Mouse (Mus musculus): ENCODE measurements around the gene Spg11.
A peak's percentile ranks its signal among the peaks of the same experiment; 100 is the strongest.
"Not testable (repeated sequence)": the region's sequence is repeated elsewhere in the genome, so short reads cannot be mapped to it uniquely, and the experiment has no call there.

Spg11 gene

DNA sequence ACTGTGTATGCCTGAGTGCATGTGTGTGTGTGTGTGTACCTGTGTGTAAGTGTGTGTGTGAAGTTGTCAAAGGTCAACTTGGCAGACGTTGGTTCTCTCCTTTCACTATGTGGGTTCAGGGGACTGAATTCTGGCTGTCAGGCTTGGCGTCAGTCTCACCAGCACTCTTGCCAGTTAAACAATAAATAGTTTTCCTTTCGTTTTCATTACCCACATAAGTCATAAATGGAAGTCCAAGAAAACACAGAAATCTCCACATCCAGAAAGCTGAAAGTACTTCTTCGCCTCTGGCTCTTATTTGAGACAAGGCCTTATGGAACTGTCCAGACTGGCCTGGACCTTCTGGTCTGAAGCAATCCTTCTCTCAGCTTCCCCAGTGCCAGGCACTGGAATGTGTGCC lies 27.6 kb upstream of the Spg11 start:
- DNase-seq (ENCODE audit: low spot score in 2 of 2) = no peak

DNA sequence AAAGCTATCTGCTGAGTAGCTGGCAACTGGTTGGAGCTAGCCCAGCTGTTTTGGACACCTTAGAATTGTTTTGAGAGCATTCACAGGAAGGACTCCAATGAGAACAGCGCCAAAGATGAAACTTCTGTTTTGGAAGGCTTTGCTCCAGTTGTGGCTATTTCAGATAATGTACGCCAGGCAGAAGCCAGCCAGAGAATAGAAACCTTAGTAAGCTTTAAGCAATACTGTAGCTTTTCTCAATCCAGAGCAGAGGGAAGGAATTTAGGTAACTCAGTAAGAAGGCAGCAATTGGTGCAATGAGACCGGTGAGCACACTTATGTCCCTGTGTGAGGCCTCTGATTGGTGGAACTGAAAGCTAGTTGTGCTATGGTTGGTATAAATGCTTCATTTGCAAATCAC lies 24.9 kb upstream of the Spg11 start:
- DNase-seq (ENCODE audit: low spot score in 2 of 2) = no peak

DNA sequence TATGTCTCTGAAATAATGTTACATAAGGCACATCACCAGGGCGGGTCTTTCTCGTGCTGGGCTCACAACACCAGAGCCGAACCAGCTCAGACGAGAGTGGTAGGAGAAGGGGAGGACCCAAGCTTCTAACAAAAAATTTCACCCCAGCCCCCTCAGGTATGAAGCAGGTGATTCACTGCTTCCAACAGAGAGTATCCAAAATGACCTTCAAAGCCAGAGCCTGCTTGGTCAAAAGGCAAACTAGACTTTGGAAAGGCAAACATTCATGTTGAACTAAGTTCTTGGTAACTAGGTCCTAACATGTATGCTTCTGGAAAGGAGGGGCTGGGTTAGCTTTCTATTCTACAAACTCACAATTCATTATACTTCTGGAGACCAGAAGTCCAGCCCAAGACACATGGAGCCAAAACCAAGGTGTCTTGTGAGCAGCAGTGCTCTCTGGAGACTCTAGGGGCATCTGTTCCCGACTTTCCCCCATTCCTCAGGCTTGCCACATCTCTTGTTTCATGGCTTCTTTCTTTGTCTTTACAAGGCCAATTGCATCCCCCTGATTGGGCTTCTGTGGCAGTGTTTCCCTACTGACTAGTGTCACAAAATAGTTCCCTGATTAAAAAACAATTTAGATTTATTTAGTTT lies 23.3 kb upstream of the Spg11 start:
- no peak for DNase-seq (ENCODE audit: low spot score in 2 of 2)

DNA sequence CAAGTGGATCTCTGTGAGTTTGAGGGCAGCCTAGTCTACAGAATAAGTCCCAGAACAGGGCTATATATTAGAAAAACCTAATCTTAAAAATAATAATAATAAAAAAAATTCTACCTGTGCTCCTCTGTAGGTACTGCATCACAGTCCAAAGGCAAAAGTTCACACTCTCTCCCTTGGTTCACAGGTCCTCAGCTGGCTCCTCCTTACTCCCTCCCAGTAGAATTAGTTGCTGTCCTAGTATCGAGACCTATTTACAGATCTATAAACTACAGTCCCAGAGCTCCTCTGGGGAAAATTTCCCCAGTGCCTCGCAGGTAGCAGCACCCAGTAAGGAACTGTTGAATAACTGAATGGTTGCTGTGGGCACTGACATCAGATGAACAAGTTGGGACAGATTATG lies 22.6 kb upstream of the Spg11 start:
- DNase-seq (ENCODE audit: low spot score in 2 of 2) = no peak

DNA sequence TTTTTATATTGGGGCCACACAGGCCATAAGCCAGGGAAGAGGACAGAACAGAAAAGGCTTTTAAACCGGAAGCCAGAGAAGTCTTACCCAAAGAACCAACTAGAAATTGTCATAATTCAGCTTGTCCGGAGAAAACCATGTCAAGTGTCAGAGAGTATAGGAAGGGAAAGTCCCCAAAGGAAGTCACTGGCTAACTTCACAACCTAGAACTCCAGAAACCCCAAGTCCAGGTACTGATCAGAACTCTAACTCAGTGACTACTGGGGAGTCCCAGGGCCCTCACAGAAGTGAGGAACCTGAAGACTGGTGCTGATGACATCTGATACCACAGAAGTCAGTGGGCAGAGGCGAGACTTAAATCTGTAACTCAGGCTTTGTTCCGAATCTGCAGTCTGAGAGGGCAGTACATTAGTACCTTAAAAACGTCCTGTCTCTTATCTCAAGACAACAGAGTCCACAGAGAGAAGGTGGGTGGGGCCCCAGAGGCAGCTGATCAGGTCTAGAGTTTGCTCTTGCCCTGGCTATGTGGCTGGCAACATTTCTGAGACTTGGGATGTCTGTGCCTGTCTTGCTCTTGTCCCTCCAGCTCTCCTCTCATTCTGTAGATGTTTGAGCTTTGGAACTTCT lies 19.8 kb upstream of the Spg11 start:
- no peak for DNase-seq (ENCODE audit: low spot score in 2 of 2)

DNA sequence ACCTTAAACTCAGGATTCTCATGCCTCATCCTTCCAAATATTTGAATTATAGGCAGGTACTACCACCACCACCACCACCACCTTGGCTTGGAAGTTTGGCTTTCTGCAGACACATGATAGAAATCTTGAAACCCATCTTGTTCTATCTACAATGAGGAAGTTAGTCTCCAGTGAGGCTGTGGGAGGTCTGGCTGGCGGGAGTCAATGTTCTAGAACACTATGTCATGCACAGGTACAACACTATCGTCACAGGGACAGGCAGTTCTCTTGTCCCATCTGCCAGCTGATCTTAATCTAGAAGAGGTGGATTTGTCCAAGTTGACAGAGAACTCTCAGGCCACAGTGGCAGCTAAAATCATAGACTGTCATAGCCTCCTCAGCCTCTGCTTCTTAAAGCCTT lies 14.4 kb upstream of the Spg11 start:
- DNase-seq (ENCODE audit: low spot score in 2 of 2) = no peak

DNA sequence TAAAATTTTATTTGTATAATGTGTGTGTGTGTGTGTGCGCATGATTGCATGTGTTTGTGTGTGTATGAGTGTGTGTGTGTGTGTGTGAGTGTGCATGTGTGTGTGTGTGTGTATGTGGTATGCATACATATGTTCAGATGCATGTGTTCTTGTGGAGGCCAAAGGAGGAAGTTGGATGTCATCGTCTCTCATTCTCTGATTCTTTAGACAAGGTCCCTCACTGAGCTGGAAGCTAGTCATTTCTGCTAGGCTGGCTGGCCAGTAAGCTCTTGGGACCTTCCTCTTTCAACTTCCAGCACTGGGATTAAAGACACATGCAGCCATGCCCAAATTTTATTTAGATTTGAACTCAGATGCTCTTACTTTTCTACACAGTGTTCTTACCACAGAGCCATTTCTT lies 13.9 kb upstream of the Spg11 start:
- DNase-seq (ENCODE audit: low spot score in 2 of 2) = no peak

DNA sequence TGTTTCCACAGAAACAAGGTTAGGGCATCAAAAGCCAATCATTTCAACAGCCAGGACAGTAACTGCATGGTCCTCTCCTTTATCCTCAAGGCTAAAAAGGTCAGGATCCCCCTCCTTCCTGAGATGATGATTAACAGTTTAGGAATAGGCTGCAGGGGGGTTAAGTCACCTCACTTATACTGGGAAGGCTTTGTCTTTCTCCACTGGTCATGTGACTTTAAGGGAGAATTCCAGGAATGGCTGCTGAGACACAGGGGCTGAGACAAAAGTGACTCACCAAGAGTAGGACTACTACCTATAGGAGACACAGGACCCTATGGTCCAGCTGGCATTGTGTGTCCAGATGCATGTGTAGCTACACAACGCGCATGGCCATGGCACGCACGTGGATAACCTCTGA lies 9.4 kb upstream of the Spg11 start:
- DNase-seq (ENCODE audit: low spot score in 2 of 2) = no peak

DNA sequence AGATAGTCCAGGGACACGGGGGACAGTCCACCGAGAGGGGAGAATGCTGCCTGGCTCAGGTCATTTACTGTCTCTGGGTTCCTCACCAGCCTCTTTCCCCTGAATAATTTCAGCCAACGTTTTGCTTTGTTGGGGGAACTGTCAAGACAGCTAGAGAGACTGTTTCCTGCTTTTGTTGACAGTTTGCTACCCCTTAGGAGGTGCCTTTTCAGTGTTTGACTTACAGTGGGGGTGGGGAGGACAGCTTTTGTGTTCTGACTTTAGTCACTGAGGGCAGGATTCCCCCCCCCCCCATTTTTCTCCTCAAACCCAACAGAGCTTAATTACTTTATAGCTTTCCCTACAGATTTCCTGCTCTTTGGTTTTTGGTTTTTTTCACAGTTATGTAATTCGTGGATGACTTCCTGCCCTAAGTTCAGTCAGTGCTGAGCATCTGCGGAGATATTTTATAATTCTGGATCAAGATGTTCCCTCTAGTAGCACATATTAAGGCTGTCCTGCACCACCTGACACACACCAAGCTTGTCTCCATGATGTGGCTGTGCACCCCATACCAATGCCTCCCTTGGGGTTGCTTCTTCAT lies 8.7 kb upstream of the Spg11 start:
- DNase-seq (ENCODE audit: low spot score in 2 of 2) = no peak

DNA sequence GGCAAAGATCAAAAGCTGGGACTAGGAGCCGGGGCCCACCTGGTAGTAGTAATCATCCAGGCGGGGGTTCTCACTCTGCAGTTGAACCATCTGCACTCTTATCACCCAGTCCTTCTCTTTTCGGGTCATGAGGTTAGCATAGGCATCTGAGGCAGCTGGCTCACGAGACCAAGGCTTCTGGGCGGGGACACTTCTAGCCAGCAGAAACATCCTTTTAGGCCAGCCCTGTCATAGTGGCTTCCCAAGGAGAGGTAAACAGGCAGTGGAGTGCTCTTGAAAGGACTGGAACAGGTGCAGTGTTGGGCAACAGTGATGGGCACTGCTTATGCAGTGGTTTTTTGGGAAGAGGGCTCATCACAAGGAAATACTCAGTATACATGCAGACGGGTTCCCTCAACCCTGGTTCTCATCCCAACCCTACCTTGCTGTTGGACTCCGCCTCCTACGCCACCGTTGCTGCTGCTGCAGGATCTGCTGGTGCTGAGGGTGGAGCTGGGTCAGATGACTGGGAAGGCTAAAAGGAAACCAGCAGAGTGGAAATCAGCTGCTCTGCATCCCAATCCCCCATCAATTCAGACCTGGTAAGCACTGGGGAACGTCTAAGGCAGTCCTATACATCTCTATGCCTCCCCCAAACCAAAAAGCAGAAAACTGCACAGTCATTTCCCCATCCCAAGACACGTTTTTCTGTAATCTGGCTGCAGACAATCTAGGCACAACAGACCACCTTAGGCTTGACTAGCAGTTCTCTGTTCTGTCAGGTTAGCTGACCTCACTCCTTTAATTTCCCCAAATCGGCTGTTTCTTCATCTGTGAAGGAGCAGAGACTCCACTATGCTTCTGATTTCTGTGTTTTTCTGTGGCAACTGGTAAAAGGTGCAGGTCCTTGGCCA lies 7.7 kb upstream of the Spg11 start:
- no peak for DNase-seq (ENCODE audit: low spot score in 2 of 2)

DNA sequence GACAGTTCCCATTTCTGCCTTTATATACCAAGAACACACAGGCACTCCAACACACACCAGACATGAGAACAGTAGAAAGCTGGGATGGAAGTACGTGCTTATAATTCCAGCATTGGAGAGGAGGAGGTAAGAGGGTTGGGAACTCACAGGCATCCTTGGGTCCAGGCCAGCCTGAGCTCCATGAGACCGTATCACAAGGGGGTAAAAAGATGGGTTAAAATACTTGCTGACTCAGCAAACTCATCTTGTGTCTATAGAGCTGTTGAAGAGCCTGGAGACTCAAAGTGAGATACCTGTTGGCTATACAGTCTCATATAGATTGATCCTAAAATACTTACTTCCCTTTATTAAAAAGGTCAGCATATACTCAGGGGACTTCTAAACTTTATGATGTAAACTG lies 1.3 kb downstream of the Spg11 start:
- DNase-seq (ENCODE audit: low spot score in 2 of 2) = no peak

DNA sequence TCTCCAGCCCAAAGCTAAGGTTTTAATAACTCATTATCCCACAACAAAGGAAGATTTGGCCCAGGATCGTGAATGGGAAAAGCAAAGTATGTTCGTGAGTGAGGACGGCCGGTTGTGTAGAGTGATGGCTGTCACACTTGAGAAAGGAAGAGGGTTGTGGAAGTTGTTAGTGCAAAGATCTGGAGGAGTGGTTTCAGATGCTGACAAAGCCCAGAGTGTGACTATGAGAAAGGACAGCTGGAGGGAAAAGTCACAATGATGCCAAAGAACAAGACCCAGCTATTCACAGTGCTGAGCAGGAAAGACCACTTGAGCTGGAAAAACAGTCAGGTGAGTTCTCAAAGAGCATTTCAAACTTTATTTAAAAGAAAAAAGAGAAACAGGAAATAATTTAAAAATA lies 8.5 kb downstream of the Spg11 start:
- DNase-seq (ENCODE audit: low spot score in 2 of 2) = no peak

DNA sequence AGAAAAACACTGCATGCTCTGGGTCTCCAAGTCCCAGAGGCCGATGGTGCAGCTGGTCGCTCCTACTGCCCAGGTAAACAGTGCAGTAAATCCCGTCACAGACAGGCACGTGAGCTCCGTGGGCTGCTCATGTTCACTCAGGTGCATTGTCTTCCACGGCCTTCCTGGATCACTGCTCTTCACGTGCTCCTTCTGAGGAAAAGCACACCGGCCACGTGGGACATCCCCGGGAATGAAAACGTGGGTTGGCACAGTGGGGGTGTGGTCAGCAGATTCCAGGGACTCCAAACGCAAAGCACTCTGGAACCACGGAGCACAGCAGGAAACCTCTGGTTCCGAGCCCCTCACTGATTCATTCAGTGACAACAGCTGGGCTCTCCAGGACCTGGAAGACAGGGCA lies 10.1 kb downstream of the Spg11 start:
- DNase-seq (ENCODE audit: low spot score in 2 of 2) = no peak

DNA sequence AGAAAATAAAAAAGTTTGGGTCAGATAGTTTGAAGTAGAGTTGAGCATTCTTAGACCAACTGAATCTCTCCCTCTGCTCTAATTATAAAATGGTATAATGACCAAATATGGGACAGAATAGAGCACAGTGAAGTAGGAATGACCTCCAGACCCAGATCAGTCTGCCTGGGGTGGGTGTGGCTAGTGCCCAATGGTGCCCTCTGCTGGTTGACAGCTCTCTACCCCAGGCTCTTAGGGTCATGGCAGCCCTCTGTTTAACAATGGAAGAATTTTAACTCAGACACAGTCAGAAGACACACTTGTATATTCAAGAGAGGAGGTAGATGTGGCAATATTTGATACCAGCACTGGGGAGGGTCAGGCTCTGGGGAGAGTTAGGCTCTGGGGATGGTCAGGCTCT lies 16.1 kb downstream of the Spg11 start:
- DNase-seq (ENCODE audit: low spot score in 2 of 2) = no peak

DNA sequence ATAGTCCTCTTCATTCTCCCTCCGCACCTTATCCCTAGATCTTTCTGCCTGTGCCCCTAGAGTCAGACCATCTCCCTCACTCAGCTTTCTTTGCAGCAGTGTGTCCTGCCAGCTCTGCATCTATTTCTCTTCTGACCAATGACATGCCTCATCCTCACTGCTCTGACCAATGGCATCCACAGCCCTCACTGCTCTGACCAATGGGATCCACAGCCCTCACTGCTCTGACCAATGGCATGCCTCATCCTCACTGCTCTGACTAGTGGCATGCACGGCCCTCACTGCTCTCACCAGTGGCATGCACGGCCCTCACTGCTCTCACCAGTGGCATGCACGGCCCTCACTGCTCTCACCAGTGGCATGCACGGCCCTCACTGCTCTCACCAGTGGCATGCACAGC lies 20.5 kb downstream of the Spg11 start:
- not testable (repeated sequence) for DNase-seq (ENCODE audit: low spot score in 2 of 2)

DNA sequence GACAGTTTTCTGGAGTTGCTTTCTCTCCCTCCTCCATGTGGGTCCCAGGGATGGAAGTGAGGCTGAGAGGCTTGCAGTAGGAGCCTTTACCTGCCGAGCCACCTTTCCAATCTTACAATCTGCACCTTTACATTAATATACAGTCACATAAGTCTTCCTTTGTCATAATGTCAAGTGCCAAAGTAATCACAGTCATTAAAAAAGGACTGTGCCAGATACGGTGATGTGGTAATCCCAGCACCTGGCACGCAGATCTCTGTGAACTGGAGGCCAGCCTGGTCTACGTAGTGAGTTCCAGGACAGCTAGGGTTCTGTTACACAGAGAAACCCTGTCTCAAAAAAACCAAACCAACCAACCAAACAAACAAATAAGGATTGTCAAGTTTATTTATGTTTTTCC lies 24.3 kb downstream of the Spg11 start:
- no peak for DNase-seq (ENCODE audit: low spot score in 2 of 2)

DNA sequence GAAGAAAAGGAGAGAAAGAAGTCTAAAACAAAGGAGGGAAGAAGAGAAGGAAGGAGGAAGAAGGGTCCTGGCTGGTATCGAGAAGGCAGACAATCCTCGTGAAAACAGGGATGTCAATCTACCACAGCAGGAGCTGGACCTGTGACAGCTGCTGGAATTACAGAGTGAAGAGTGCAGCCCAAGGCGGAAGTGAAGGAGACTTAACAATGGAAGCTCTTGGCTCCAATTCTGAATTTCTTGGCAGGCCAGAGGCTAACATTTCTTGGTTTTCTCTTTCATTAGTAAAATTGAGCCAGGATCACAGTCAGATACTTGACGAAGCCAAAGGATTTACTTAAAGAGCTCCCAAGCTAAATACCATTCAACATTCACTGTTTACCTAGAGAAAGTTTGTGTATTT lies 31.7 kb downstream of the Spg11 start:
- DNase-seq (ENCODE audit: low spot score in 2 of 2) = no peak

DNA sequence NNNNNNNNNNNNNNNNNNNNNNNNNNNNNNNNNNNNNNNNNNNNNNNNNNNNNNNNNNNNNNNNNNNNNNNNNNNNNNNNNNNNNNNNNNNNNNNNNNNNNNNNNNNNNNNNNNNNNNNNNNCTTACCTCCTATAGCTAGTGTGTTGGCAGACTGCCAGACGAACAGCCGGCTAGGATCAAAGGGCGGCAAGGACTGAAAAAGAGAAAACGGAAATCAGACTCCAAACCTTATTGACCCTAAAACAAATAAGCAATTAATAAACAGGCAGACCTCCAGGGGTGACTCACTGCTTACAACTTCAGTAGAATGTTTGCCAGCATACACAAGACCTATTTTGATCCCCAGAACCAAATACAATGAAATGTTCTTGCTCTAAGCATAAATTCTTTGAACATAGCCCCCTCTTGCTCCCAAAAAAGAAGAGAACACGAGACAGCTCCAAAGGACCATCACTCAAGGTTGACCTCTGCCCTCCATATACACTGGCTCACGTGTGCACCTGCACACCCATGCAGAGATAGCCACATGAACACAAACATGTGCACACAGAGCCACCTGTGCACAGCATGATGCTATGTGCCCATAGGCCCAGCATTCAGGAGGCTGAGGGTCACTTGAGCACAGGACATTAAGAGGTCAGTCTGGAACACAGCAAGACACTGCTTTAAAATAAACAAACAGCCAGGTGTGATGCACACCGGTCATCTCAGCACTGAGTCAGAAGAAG lies 36.3 kb downstream of the Spg11 start:
- DNase-seq (ENCODE audit: low spot score in 2 of 2) = no peak

DNA sequence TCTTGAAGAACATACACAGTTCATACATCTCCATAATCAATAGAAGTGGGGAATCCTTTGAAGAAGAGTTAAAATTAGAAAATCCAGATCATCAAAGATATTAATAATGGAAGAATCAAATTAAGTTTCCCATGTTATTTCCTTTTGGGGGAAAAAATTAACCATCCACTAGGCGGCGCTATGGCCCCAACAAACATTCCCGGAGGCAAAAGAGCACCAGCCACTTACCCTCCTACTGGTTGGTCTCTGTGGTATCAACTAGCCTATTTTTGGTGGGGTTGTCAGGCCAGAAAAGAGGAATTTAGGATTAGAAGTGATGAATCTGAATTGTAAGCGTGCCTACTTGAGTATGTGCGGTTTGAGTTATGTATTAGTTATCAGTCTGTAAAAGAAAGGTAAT lies 48.3 kb downstream of the Spg11 start:
- peak in 1 of 2 experiments; percentile 57 for DNase-seq (ENCODE audit: low spot score in 2 of 2)

DNA sequence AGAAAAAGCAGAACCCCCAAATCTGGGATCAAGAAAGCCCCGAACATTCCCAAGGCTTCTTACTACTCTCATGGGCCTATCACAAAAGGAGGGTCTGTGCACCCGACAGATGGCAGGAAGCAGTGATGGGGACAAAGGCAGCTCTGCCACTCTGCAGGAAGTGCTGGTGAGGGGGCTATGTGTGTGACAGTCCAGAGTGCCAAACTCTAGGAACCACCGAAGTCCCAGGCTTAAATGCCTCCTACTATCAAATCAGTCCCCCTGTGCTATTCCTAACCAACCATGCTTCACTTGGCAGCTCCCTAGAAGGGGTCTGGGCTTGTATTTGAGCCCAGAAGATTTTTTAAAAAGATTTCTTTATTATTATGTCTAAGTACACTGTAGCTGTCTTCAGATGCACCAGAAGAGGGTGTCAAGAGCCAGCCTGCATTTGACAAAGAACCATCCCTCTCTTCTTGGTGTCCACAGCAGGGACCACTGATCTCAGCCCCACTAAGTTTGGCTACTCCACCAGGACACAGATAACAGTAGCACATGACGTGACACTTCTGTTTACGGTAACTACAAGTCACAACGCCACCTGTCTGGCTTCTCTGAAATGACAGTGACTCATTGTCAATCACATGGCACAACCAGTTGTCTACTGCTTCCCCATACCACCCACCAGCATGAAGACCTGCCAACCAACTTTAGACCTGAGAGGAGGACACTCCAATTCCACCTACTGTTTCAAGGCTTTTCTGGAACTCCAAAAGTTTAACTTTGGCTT lies 48.9 kb downstream of the Spg11 start:
- no peak for DNase-seq (ENCODE audit: low spot score in 2 of 2)

DNA sequence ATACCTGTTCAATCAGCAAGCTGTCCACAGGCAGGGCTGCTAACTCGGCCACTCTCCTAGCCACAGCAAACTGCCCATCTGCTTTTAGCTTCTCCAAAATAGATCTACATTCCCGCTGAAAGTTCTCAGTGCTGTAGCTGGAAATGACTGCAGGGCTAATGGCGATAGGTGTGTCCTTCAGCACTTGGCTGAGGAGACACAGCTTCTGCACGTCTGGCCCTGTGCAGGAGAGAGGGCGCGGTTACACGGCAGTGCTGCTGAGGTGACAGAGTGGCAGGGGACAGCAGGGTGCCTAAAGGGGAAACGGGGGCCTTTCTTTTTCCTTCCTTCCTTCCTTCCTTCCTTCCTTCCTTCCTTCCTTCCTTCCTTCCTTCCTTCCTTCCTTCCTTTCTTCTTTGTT lies 51.9 kb downstream of the Spg11 start:
- no peak for DNase-seq (ENCODE audit: low spot score in 2 of 2)

All from left cerebral cortex, adult 9 months (tissue).